Mouse (Mus musculus) stomach, postnatal 0 days (tissue): ENCODE measurements at regions not wholly inside any gene's neighbourhood (a gene's known extent, or its start where the extent isn't known, plus 50 kb on each side); places are given as distances from the start of the nearest gene placed in this dataset.

Experiments
- ATAC-seq: fragments of 200-750 bp; cut with Nextera tagmentation; 2 replicates; pipeline ENCODE4 v1.8.0; 2017; ENCODE audit not compliant: low FRiP score, low TSS enrichment
- DNase-seq: peaks from one replicate; pipeline ENCODE4 v3.0.0-alpha.2; 2016; ENCODE audit warnings: low spot score
- H3K27ac ChIP-seq: fragments of 300-500 bp; sonication (generic); replicated peaks from 2 replicates; pipeline ENCODE4 v1.5.1; 2014; ENCODE audit warnings: mild to moderate bottlenecking, control low read depth
- H3K27me3 ChIP-seq: fragments of 300-500 bp; sonication (generic); 2 replicates; pipeline ENCODE4 v1.6.1; 2014; ENCODE audit warnings: low read length; ENCODE audit not compliant: control insufficient read depth, insufficient read depth
- H3K36me3 ChIP-seq: fragments of 300-500 bp; sonication (generic); 2 replicates; pipeline ENCODE4 v1.6.1; 2014; ENCODE audit warnings: low read length, mixed read lengths; ENCODE audit not compliant: control insufficient read depth, insufficient read depth
- H3K4me1 ChIP-seq: fragments of 300-500 bp; sonication (generic); replicated peaks from 2 replicates; pipeline ENCODE4 v1.6.1; 2014; ENCODE audit warnings: antibody characterized with exemption; ENCODE audit not compliant: control insufficient read depth, insufficient read depth
- H3K4me2 ChIP-seq: fragments of 300-500 bp; sonication (generic); replicated peaks from 2 replicates; pipeline ENCODE4 v1.6.1; 2014; ENCODE audit warnings: low read depth, mild to moderate bottlenecking, control low read depth, moderate library complexity
- H3K4me3 ChIP-seq: fragments of 300-500 bp; sonication (generic); 2 replicates; pipeline ENCODE4 v1.5.1; 2014; ENCODE audit warnings: low read depth, low read length, control low read depth
- H3K9ac ChIP-seq: fragments of 300-500 bp; sonication (generic); 2 replicates; pipeline ENCODE4 v1.6.1; 2014; ENCODE audit warnings: mild to moderate bottlenecking, low read length, control low read depth, mixed read lengths
- H3K9me3 ChIP-seq: fragments of 300-500 bp; sonication (generic); 2 replicates; pipeline ENCODE4 v1.6.1; 2016; ENCODE audit warnings: low read length; ENCODE audit not compliant: control insufficient read depth
- CTCF ChIP-seq: IDR thresholded peaks from 2 replicates; pipeline ENCODE4 v1.5.1; 2016; ENCODE audit warnings: antibody characterized with exemption, low read depth, mild to moderate bottlenecking, moderate library complexity
- EP300 ChIP-seq: optimal IDR thresholded peaks from 2 replicates; pipeline ENCODE3; 2016; ENCODE audit warnings: antibody characterized with exemption
- WGBS: fragments of 180-500 bp; shearing (Covaris S2); extraction: QIAGEN DNeasy Blood & Tissue Kit; methylation state at CpG from one replicate; pipeline ENCODE4 v1.1.7; 2014; 5-methylcytosine and 5-hydroxymethylcytosine counted together

DNA sequence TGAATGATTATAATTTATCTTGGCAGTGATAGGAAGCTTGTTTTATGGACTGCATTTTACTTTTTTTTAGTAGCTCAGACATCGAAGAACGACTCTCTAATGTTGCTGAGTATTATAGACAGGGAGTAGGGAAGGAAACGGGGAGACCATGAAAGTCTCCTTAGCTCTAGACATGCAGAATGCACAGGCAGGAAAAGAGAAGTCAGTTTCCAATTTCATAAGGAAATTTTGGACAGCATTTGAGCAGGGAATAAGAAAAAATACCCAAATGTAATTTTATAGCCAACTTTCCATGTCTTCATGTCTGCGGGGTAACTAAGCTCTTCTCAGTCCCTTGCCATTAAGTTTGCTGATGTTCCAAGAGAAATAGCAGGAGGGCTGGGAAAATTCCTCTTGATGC, 92.0 kb upstream of the Ednra start:
- H3K4me2 ChIP-seq, result no peak overlapping the region

DNA sequence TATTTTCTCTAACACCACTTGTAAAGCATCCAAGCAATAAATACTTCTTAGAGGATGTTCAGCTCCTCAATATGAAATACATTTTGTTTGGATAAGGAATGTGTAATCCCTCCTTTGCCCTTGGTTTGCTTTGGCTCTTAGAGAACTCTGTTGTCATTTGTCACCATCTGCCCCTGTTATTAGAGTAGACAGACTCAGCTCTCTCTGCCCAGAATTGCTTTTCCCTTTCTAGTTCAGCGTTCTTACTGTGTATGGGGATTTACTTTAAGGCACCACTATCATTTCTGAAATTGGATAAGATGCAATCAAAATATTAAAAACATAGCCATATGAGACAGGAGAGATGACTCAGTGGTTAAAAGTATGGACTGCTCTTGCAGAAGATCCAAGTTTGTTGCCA, 101.5 kb upstream of the Ednra start:
- DNase-seq (no peak), ATAC-seq (no peak)
- H3K9ac ChIP-seq, result no peak overlapping the region
- H3K4me3 ChIP-seq, result no peak overlapping the region
- TF ChIP-seq CTCF, result no peak
- no peak for TF ChIP-seq EP300
- H3K27me3 ChIP-seq, result no peaks in the 10 kb centered on the region
- no peak overlapping the region for H3K4me2 ChIP-seq
- H3K4me1 ChIP-seq, result no peaks in the 10 kb centered on the region
- H3K9me3 ChIP-seq, result no peaks in the 10 kb centered on the region
- H3K27ac ChIP-seq, result no peak overlapping the region
- 20% methylated on average over 1 of the region's 1 CpGs for WGBS
- H3K36me3 ChIP-seq, result no peaks in the 10 kb centered on the region

More for the DNA sequence above, 92.0 kb upstream of the Ednra start:
- Histone ChIP-seq H3K4me3 (no peak overlapping the region), H3K27ac (no peak overlapping the region), H3K36me3 (no peaks in the 10 kb centered on the region), H3K9ac (no peak overlapping the region), H3K9me3 (no peaks in the 10 kb centered on the region), H3K4me1 (no peaks in the 10 kb centered on the region), H3K27me3 (no peaks in the 10 kb centered on the region)
- ATAC-seq (no peak), DNase-seq (no peak)
- WGBS, result 61% methylated on average over 4 of the region's 4 CpGs
- TF ChIP-seq CTCF (no peak), EP300 (no peak)

DNA sequence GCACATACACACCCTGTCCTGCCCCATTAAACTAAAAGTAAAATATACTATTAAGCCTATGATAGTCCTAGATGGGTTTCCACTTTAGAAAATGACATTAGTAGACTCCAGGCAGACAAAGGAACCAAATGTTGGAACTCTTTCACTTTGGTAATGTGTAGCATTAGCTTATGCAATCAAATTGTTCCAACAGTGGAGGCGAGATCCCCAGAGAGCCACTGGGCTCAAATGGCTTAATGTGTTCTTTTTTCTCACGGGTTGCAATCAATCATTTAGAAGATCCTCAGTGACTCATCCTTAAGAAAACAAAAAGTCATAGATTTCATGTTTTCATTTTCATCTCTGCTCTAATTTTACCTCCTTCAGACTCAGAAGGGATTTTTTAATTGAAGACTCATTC, 102.0 kb upstream of the Ednra start:
- Histone ChIP-seq H3K27ac (no peak overlapping the region), H3K4me3 (no peak overlapping the region), H3K36me3 (no peaks in the 10 kb centered on the region), H3K4me2 (no peak overlapping the region), H3K9ac (no peak overlapping the region), H3K4me1 (no peaks in the 10 kb centered on the region), H3K27me3 (no peaks in the 10 kb centered on the region), H3K9me3 (no peaks in the 10 kb centered on the region)
- DNase-seq (no peak), ATAC-seq (no peak)
- TF ChIP-seq EP300 (no peak), CTCF (no peak)
- 21% methylated on average over 2 of the region's 2 CpGs for WGBS

DNA sequence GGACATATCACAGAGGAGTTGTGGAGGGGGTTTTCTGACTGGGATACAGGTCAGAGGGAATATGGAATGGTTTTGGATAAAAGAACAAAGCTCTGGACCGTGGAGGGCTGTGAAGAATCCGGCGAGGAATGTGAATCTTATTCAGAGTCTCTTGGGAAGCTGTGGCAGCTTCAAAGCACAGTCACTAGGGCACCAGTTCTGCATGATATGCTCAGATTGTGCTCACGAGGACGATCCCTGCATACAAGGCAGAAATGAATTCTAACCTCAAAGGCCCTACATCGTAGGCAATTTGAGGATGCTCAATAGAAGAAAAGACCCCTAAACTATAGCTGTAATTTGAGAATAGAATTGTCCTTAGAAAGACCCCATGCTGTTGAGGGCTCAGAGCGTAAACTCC, 103.8 kb upstream of the Ednra start:
- 69% methylated on average over 7 of the region's 7 CpGs for WGBS
- no peak for TF ChIP-seq CTCF
- TF ChIP-seq EP300, result no peak
- Histone ChIP-seq H3K4me3 (no peak overlapping the region), H3K9me3 (no peaks in the 10 kb centered on the region), H3K27me3 (no peaks in the 10 kb centered on the region), H3K9ac (no peak overlapping the region), H3K4me2 (no peak overlapping the region), H3K36me3 (no peaks in the 10 kb centered on the region), H3K4me1 (no peaks in the 10 kb centered on the region), H3K27ac (no peak overlapping the region)
- DNase-seq (no peak), ATAC-seq (no peak)

DNA sequence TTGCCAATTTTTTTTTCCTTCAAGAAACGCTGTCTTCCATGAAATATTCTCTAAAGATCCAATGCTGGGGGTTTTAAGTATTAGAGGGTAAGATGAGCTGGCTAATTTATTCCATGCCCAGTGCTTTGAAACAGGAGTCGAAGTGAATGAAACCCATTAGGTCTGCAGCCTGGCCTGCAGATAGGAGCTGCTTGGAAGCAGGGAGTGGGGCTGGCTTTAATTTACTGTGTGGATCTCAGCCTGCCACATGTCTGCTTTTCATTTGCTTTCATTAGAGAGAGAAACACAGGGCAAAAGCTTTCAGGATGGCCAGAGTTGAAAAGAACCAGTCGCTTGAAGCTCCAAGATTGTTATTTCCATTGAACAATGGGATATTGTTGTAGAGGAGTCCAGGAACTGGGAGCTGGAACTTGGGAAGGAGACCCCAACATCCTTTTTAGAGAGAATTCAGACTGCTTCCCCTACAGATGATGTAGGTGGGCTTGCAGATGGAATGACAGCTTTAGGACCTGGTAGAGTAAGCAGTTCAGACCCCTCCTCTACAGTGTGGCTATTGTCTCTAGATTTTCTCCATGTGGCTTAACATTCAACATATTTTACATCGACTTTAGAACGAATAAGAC, 105.0 kb upstream of the Ednra start:
- ATAC-seq, result no peak
- H3K36me3 ChIP-seq, result no peaks in the 10 kb centered on the region

DNA sequence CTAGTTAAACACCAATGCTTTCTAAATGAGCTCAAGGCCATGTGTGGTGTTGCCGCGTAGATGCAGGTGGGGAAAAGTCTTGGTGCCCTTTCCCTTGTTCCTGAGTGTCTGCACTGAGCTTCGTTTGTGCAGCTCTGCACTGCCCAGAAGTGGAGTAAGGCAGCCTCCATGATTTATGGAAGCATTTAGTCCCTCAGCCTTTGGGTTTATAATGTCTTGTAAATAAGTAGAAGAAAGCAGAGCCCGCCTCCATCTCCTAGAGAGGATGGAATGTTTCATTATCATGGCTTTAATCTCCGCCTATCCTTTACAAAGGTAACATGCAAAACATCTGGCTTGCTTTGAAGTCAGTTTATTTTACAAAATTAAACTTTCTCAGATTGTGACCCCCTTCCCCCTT, 105.5 kb upstream of the Ednra start:
- no peak for ATAC-seq
- H3K27ac ChIP-seq, result no peak overlapping the region

More for the DNA sequence above, 105.0 kb upstream of the Ednra start:
- no peak for TF ChIP-seq CTCF
- no peak for TF ChIP-seq EP300
- H3K27ac ChIP-seq, result no peak overlapping the region
- H3K9ac ChIP-seq, result no peak overlapping the region
- DNase-seq, result no peak
- H3K4me3 ChIP-seq, result no peak overlapping the region
- H3K4me2 ChIP-seq, result no peak overlapping the region
- no peaks in the 10 kb centered on the region for H3K9me3 ChIP-seq
- whole genome bisulfite sequencing, result 52% methylated on average over 5 of the region's 5 CpGs
- no peaks in the 10 kb centered on the region for H3K4me1 ChIP-seq
- no peaks in the 10 kb centered on the region for H3K27me3 ChIP-seq

More for the DNA sequence above, 105.5 kb upstream of the Ednra start:
- 46% methylated on average over 5 of the region's 5 CpGs for WGBS
- Histone ChIP-seq H3K9ac (no peak overlapping the region), H3K4me1 (no peaks in the 10 kb centered on the region), H3K27me3 (no peaks in the 10 kb centered on the region), H3K4me2 (no peak overlapping the region), H3K4me3 (no peak overlapping the region), H3K36me3 (no peaks in the 10 kb centered on the region), H3K9me3 (no peaks in the 10 kb centered on the region)
- no peak for TF ChIP-seq EP300
- TF ChIP-seq CTCF, result no peak
- no peak for DNase-seq
